Mouse (Mus musculus) monocyte, adult 2 months (primary cell): ENCODE results near the gene Ppara.

ENCODE experiments used
- DNase-seq, 2 experiments: peaks; one replicate each; pipeline ENCODE4 v3.0.0; 2022; ENCODE audit warnings: low spot score in 2 of 2, low read depth in 1 of 2

The Ppara gene

DNA sequence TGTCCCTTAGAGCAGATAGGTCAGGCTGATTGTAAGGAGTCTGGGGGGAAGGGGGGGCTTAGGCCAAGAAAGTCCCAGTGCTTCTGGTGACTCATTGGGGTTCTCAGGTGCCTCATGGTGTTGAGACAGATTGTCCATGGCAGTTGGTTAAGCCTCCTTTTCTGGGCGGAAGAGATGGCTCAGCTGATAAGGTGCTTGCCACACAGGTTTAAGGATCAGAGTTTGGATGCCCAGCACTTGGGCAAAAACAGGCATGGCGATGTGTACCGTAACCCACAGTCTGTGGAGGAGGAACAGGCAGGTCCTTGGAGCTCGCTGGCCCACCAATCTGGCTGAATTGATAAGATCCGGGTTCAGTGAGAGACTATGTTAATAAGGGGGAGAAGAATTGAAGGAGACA, 102.1 kb downstream of the Ppara start:
- DNase-seq, result no peak

GRCm38 (mm10) chr15:85840983-85841382, 106.2 kb downstream of the Ppara start:
- DNase-seq, result no peak

DNA sequence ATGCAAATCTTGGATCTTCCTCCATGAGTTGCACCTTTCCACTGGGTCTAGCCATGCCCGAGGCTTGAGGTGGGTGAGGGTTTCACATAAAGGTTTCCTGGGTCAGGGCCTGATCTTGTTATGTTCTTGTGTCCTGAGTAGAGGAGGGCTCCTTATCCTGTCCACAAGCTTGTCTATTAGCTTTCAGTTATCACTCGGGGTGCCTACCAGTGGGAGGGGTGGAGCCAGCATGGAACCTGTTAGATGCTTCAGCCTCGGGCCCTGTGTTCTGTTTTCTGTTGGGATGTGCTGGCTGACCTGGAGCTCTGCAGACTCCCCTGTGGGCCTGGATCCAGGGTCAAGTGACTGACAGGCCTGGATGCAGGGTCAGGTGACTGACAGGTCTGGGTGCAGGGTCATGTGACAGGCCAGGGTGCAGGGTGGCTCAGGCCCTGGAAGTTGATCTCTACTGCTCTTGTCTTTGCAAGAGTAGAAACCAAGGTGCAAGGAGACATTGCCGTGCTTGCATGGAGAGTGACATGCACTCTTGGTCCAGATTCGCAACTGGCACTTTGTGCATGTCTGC, 107.1 kb downstream of the Ppara start:
- no peak for DNase-seq

GRCm38 (mm10) chr15:85845071-85845470, 110.3 kb downstream of the Ppara start:
- DNase-seq, result no peak

GRCm38 (mm10) chr15:85851656-85852392, 117.0 kb downstream of the Ppara start:
- no peak for DNase-seq
